Mouse (Mus musculus): ENCODE measurements around the gene St6galnac4. TPM values are rescaled to one million over a fixed set of nuclear protein-coding genes. Genes with fewer than 3 reads are reported as not detected.
A peak's percentile ranks its signal among the peaks of the same experiment; 100 is the strongest.

St6galnac4 gene
- polyA plus RNA-seq, 1 experiment from 2014 or later = 18.7 TPM

GRCm38 (mm10) chr2:32566536-32567063 lies 20.3 kb upstream of the St6galnac4 start:
- ATAC-seq = no peak
- Histone ChIP-seq H3K4me1 (ENCODE audit: control insufficient read depth, insufficient read depth, low read length) (peaks cover 4% of the 10 kb centered on the region; the same call in 1 of the 2 replicates), H3K9me3 (replicated peaks; ENCODE audit: control insufficient read depth, low read length) (no peaks in the 10 kb centered on the region), H3K4me2 (ENCODE audit: low read length) (no peak overlapping the region), H3K36me3 (ENCODE audit: control insufficient read depth, insufficient read depth, low read length) (peaks cover 47% of the 10 kb centered on the region), H3K27ac (ENCODE audit: low read depth, low read length) (no peak overlapping the region), H3K27me3 (replicated peaks; ENCODE audit: control insufficient read depth, insufficient read depth, low read length) (no peaks in the 10 kb centered on the region), H3K4me3 (ENCODE audit: low read depth, low read length) (no peak overlapping the region), H3K9ac (ENCODE audit: low read length) (no peak overlapping the region)
- DNase-seq (ENCODE audit: low spot score) = peak; percentile 84
- WGBS = 42% methylated on average over 4 of the region's 4 CpGs

GRCm38 (mm10) chr2:32568149-32568548 lies 18.7 kb upstream of the St6galnac4 start:
- H3K27ac ChIP-seq (ENCODE audit: low read depth, low read length) = no peak overlapping the region
- ATAC-seq = no peak

DNA sequence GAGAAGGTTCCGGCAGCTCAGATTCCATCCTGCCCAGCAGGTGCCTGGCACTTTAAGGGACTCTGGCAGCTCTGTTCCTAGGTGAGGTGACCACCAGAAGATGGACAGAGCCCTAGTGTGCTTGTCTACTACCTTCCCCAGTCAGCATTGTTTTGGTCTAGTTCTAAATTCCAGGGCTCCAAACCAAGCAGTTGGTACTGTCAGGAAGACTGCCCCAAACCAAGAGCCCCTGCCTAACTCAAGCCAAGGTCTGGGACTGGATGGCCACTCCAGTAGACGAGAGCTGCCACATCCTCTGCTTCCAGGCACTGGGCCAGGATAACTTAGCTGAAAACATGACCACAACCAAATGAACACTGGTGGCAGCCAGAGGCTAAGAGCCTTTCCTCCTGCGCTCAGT lies 18.0 kb upstream of the St6galnac4 start:
- no peak overlapping the region for H3K27ac ChIP-seq (ENCODE audit: low read depth, low read length)
- no peaks in the 10 kb centered on the region for H3K27me3 ChIP-seq (replicated peaks; ENCODE audit: control insufficient read depth, insufficient read depth, low read length)
- H3K4me2 ChIP-seq (ENCODE audit: low read length) = no peak overlapping the region
- 89% methylated on average over 3 of the region's 3 CpGs for WGBS
- peaks cover 49% of the 10 kb centered on the region for H3K36me3 ChIP-seq (ENCODE audit: control insufficient read depth, insufficient read depth, low read length)
- no peak overlapping the region for H3K9ac ChIP-seq (ENCODE audit: low read length)
- DNase-seq (ENCODE audit: low spot score) = no peak
- no peaks in the 10 kb centered on the region for H3K9me3 ChIP-seq (replicated peaks; ENCODE audit: control insufficient read depth, low read length)
- H3K4me1 ChIP-seq (ENCODE audit: control insufficient read depth, insufficient read depth, low read length) = peaks cover 7% of the 10 kb centered on the region
- ATAC-seq = no peak
- H3K4me3 ChIP-seq (ENCODE audit: low read depth, low read length) = no peak overlapping the region

More at GRCm38 (mm10) chr2:32568149-32568548, 18.7 kb upstream of the St6galnac4 start:
- WGBS = 82% methylated on average over 5 of the region's 5 CpGs
- no peak overlapping the region for H3K4me3 ChIP-seq (ENCODE audit: low read depth, low read length)
- H3K36me3 ChIP-seq (ENCODE audit: control insufficient read depth, insufficient read depth, low read length) = peaks cover 51% of the 10 kb centered on the region
- DNase-seq (ENCODE audit: low spot score) = no peak
- no peaks in the 10 kb centered on the region for H3K27me3 ChIP-seq (replicated peaks; ENCODE audit: control insufficient read depth, insufficient read depth, low read length)
- no peak overlapping the region for H3K9ac ChIP-seq (ENCODE audit: low read length)
- H3K4me1 ChIP-seq (ENCODE audit: control insufficient read depth, insufficient read depth, low read length) = peaks cover 7% of the 10 kb centered on the region
- no peaks in the 10 kb centered on the region for H3K9me3 ChIP-seq (replicated peaks; ENCODE audit: control insufficient read depth, low read length)
- H3K4me2 ChIP-seq (ENCODE audit: low read length) = no peak overlapping the region

GRCm38 (mm10) chr2:32570698-32571494 lies 16.0 kb upstream of the St6galnac4 start, which contains the start of gene Dpm2:
Dpm2 (plus strand) TSS chr2:32570858.
- ATAC-seq = peak; percentile 87

DNA sequence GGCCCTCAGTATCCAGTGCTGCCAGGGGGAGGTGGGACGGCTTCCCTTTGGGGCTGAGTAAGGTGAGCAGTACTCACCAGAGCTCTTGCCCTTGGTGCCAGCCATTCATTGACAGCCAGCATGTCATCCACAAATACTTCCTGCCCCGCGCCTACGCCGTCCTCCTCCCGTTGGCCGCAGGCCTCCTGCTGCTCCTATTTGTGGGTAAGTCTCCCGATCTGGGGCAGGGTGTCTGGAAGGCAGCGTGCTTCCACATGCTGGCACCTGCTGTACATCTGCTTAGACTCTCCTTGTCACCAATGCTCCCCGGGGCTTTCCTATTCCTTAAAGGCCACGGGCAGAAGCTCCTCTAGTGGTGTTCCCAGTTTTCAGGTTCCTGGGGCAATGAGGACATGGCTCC lies 14.7 kb upstream of the St6galnac4 start:
- Histone ChIP-seq H3K4me1 (ENCODE audit: control insufficient read depth, insufficient read depth, low read length) (peaks cover 7% of the 10 kb centered on the region), H3K9me3 (replicated peaks; ENCODE audit: control insufficient read depth, low read length) (no peaks in the 10 kb centered on the region), H3K4me2 (ENCODE audit: low read length) (no peak overlapping the region), H3K4me3 (ENCODE audit: low read depth, low read length) (no peak overlapping the region), H3K27me3 (replicated peaks; ENCODE audit: control insufficient read depth, insufficient read depth, low read length) (0 out of 2 replicates have a peak, but pooled peaks cover 2% of the 10 kb centered on the region), H3K36me3 (ENCODE audit: control insufficient read depth, insufficient read depth, low read length) (peaks cover 22% of the 10 kb centered on the region), H3K9ac (ENCODE audit: low read length) (no peak overlapping the region), H3K27ac (ENCODE audit: low read depth, low read length) (no peak overlapping the region)
- 91% methylated on average over 11 of the region's 11 CpGs for WGBS
- ATAC-seq = no peak
- DNase-seq (ENCODE audit: low spot score) = no peak

More at GRCm38 (mm10) chr2:32570698-32571494, 16.0 kb upstream of the St6galnac4 start, which contains the start of gene Dpm2:
- peak within 1 kb of the TSS; percentile 65 for H3K4me3 ChIP-seq (ENCODE audit: low read depth, low read length)
- H3K27me3 ChIP-seq (replicated peaks; ENCODE audit: control insufficient read depth, insufficient read depth, low read length) = no peaks in the 10 kb centered on the region
- no peaks in the 10 kb centered on the region for H3K9me3 ChIP-seq (replicated peaks; ENCODE audit: control insufficient read depth, low read length)
- WGBS = 1% methylated on average over 36 of the region's 36 CpGs
- H3K4me1 ChIP-seq (ENCODE audit: control insufficient read depth, insufficient read depth, low read length) = peaks cover 7% of the 10 kb centered on the region
- DNase-seq (ENCODE audit: low spot score) = peak; percentile 97
- peak within 1 kb of the TSS; percentile 71 for H3K9ac ChIP-seq (ENCODE audit: low read length)
- peaks cover 31% of the 10 kb centered on the region for H3K36me3 ChIP-seq (ENCODE audit: control insufficient read depth, insufficient read depth, low read length)
- peak within 1 kb of the TSS; percentile 71 for H3K4me2 ChIP-seq (ENCODE audit: low read length)
- H3K27ac ChIP-seq (ENCODE audit: low read depth, low read length) = peak within 1 kb of the TSS; percentile 55; the same call in 1 of the 2 replicates

- Histone ChIP-seq H3K4me2 (ENCODE audit: low read length) (peak within 1 kb of the TSS; percentile 100), H3K9me3 (replicated peaks; ENCODE audit: control insufficient read depth, low read length) (no peaks in the 10 kb centered on the region), H3K9ac (ENCODE audit: low read length) (peak within 1 kb of the TSS; percentile 66), H3K4me3 (ENCODE audit: low read depth, low read length) (peak within 1 kb of the TSS; percentile 49), H3K4me1 (ENCODE audit: control insufficient read depth, insufficient read depth, low read length) (peaks cover 7% of the 10 kb centered on the region), H3K27me3 (replicated peaks; ENCODE audit: control insufficient read depth, insufficient read depth, low read length) (0 out of 2 replicates have a peak, but pooled peaks cover 5% of the 10 kb centered on the region), H3K27ac (ENCODE audit: low read depth, low read length) (no peak within 1 kb of the TSS), H3K36me3 (ENCODE audit: control insufficient read depth, insufficient read depth, low read length) (0 out of 2 replicates have a peak, but pooled peaks cover 7% of the 10 kb centered on the region)
- ATAC-seq (no peak), DNase-seq (ENCODE audit: low spot score) (no peak)
- WGBS = 79% methylated on average over 6 of the region's 6 CpGs
Measured at GRCm38 (mm10) chr2:32574497-32574896, 12.4 kb upstream of the St6galnac4 start, which contains the start of gene Pip5kl1. Pip5kl1 (plus strand) TSS chr2:32574797.

DNA sequence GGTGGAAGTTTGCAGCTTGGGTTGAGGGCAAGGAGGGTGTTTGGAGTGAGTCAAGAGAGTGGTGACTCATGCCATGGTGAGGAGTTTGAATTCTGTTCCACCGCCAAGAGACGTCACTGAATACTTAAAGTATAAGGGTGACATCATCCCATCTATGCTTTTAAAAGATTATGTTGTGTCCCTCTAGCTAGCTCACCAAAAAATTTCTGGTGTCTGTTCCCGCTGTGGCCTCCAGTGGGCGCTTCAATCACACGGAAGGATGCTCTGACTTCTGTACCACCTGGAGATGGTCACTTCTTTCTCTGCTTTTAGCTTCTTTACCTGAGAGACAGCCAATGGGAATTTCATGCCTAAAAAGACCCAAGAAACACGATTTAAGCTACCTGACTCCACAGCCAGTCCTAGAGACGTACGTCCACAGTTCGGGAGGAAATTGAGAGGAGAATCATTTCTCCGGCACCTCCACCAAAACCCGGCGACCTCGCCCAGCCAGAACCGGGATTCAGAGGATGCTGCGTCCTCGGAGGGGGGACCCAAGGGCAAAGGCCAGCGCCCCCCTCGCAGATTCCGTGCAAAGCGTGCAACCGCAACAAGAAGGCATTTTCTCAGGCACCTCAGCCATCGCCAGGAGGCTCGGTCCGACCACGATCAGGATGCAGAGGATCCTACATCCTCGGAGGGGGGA lies 11.9 kb upstream of the St6galnac4 start:
- H3K9me3 ChIP-seq (replicated peaks; ENCODE audit: control insufficient read depth, low read length) = no peaks in the 10 kb centered on the region
- H3K9ac ChIP-seq (ENCODE audit: low read length) = peak overlapping the region; percentile 66
- peak overlapping the region; percentile 49 for H3K4me3 ChIP-seq (ENCODE audit: low read depth, low read length)
- 0 out of 2 replicates have a peak, but pooled peaks cover 5% of the 10 kb centered on the region for H3K27me3 ChIP-seq (replicated peaks; ENCODE audit: control insufficient read depth, insufficient read depth, low read length)
- peaks cover 7% of the 10 kb centered on the region for H3K4me1 ChIP-seq (ENCODE audit: control insufficient read depth, insufficient read depth, low read length)
- H3K36me3 ChIP-seq (ENCODE audit: control insufficient read depth, insufficient read depth, low read length) = 0 out of 2 replicates have a peak, but pooled peaks cover 7% of the 10 kb centered on the region
- under 1% methylated on average over 26 of the region's 26 CpGs for WGBS
- no peak overlapping the region for H3K27ac ChIP-seq (ENCODE audit: low read depth, low read length)
- ATAC-seq (0 out of 2 replicates have a peak, but pooled peaks have one; percentile 33), DNase-seq (ENCODE audit: low spot score) (peak; percentile 70)
- H3K4me2 ChIP-seq (ENCODE audit: low read length) = peak overlapping the region; percentile 100

DNA sequence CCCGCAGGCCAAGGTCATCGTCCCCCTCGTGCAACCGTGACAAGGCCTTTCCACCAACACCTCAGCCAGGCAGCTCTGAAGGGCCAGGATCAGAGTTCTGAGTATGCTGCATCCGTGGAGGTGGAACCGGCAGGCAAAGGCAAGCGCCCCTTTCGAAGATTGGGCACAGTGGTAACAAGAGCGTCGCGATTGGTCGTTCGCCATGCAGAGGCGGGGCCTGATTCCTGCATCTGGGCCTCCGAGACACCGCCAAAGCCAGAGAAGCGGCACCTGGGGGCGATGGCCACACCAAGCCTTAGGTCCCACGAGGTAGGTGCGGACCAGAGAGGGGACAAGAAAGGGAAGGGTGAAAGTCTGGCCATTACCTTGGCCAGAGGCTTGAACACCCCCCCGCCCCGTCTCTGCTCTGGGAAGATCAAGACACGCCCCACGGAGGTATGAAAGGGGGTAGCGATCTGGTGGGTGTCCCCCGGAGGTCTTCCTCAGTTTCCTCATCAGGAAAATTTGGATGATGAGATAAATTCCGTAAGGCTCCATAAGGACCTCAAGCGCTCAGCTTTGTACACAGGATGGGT lies 11.2 kb upstream of the St6galnac4 start, which contains the start of gene 9430097D07Rik:
9430097D07Rik (minus strand) TSS at position 99 of the 575 bp plus-strand sequence.
- Histone ChIP-seq H3K4me2 (ENCODE audit: low read length) (peak within 1 kb of the TSS; percentile 100), H3K36me3 (ENCODE audit: control insufficient read depth, insufficient read depth, low read length) (0 out of 2 replicates have a peak, but pooled peaks cover 7% of the 10 kb centered on the region), H3K4me1 (ENCODE audit: control insufficient read depth, insufficient read depth, low read length) (peaks cover 7% of the 10 kb centered on the region), H3K9ac (ENCODE audit: low read length) (peak within 1 kb of the TSS; percentile 66), H3K9me3 (replicated peaks; ENCODE audit: control insufficient read depth, low read length) (no peaks in the 10 kb centered on the region), H3K27me3 (replicated peaks; ENCODE audit: control insufficient read depth, insufficient read depth, low read length) (0 out of 2 replicates have a peak, but pooled peaks cover 5% of the 10 kb centered on the region), H3K27ac (ENCODE audit: low read depth, low read length) (no peak within 1 kb of the TSS), H3K4me3 (ENCODE audit: low read depth, low read length) (peak within 1 kb of the TSS; percentile 49)
- peak; percentile 89 for DNase-seq (ENCODE audit: low spot score)
- peak; percentile 82 for ATAC-seq
- 5% methylated on average over 28 of the region's 28 CpGs for WGBS

All from forebrain, embryonic 14.5 days (tissue).